In the genomic region with DNA sequence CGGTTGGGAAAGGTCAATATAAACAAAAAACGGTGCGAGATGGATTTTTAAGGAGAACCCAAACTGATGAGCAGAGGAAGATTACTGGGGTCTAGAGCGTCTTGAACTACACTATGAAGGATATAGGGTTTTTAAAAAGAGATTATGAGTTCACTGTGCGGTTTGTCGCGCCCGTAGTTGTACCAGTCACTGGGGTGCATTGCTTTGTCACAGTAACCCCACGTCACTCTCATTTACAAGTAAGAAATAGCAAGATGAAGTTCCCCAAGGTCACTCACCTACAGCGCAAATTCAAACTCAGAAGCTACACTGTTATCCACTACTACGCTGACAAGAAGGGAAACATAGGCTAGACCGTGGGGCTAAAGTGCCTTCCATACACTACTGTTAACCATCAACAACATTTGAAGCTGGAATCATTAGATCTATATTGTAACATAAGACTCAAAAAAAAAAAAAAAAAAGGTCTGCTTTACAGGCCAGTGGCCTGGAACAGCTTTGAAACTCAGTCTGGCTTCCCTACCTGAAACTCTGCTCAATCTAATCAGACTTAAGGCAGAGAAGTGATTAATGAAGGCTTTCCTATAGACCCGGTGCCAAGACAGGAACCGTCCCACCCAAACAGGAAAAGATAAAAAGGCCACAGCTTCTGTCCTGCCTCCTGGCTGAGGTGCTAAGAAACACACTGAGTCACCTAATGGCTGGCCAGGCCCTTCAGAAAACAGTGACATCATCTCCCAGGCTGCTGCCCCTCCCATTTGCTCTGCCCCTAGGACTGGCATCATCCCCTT, we compare ENCODE assay signal across 8 mouse cellular contexts. TPM values are rescaled to one million over a fixed set of nuclear protein-coding genes. Genes with fewer than 3 reads are reported as not detected.
DNase-seq lines count a peak whose midpoint lies in the region; ATAC-seq lines count a peak whose summit lies in the region.

No protein-coding gene starts in this region.

- 52% methylated on average over 14 of the region's 14 CpGs for WGBS in forebrain, embryonic 10.5 days
- WGBS in hindbrain, embryonic 12.5 days = 47% methylated on average over 14 of the region's 14 CpGs
- WGBS in midbrain, embryonic 16.5 days = 47% methylated on average over 14 of the region's 14 CpGs

- H3K4me1 ChIP-seq in forebrain, embryonic 10.5 days = peaks cover 31% of the 10 kb centered on the region
- H3K4me1 ChIP-seq in hindbrain, embryonic 12.5 days = peaks cover 31% of the 10 kb centered on the region
- H3K4me1 ChIP-seq in midbrain, embryonic 16.5 days (ENCODE audit: control insufficient read depth, insufficient read depth, low read length) = peaks cover 24% of the 10 kb centered on the region

- peak overlapping the region; percentile 76 for H3K4me2 ChIP-seq in hindbrain, embryonic 12.5 days (replicated peaks)
- peak overlapping the region; percentile 65 for H3K4me2 ChIP-seq in midbrain, embryonic 16.5 days (ENCODE audit: low read length)

- H3K4me3 ChIP-seq in forebrain, embryonic 10.5 days = peak overlapping the region; percentile 70
- H3K4me3 ChIP-seq in hindbrain, embryonic 12.5 days = peak overlapping the region; percentile 98
- H3K4me3 ChIP-seq in midbrain, embryonic 16.5 days (ENCODE audit: low read depth, low read length) = peak overlapping the region; percentile 81

- H3K27ac ChIP-seq in forebrain, embryonic 10.5 days = peak overlapping the region; percentile 89
- peak overlapping the region; percentile 71; the same call in 1 of the 2 replicates for H3K27ac ChIP-seq in hindbrain, embryonic 12.5 days
- peak overlapping the region; percentile 71 for H3K27ac ChIP-seq in midbrain, embryonic 16.5 days (ENCODE audit: low read length)

- H3K27me3 ChIP-seq in forebrain, embryonic 10.5 days (ENCODE audit: poor library complexity, severe bottlenecking) = no peaks in the 10 kb centered on the region
- peaks cover 8% of the 10 kb centered on the region; the same call in 1 of the 2 replicates for H3K27me3 ChIP-seq in hindbrain, embryonic 12.5 days
- no peaks in the 10 kb centered on the region for H3K27me3 ChIP-seq in midbrain, embryonic 16.5 days (ENCODE audit: control insufficient read depth, insufficient read depth, low read depth, low read length)

- H3K9ac ChIP-seq in hindbrain, embryonic 12.5 days = peak overlapping the region; percentile 63
- H3K9ac ChIP-seq in midbrain, embryonic 16.5 days (ENCODE audit: low read depth, low read length) = peak overlapping the region; percentile 47

- no peaks in the 10 kb centered on the region for H3K9me3 ChIP-seq in forebrain, embryonic 10.5 days
- H3K9me3 ChIP-seq in hindbrain, embryonic 12.5 days (replicated peaks) = no peaks in the 10 kb centered on the region
- no peaks in the 10 kb centered on the region for H3K9me3 ChIP-seq in midbrain, embryonic 16.5 days (replicated peaks; ENCODE audit: control insufficient read depth, low read length, poor library complexity, severe bottlenecking)

- DNase-seq in CD4-positive, CD25-positive, alpha-beta regulatory T cell, adult 2 months (ENCODE audit: low read depth, low spot score) = peak; percentile 52
- peak; percentile 61 for DNase-seq in adrenal gland, postnatal 10 days
- no peak for DNase-seq in forebrain, embryonic 10.5 days (ENCODE audit: extremely low spot score, low spot score)
- peak; percentile 74 for DNase-seq in liver
- DNase-seq in urinary bladder, adult 2 months (ENCODE audit: low spot score) = no peak

- no peaks in the 10 kb centered on the region for H3K36me3 ChIP-seq in forebrain, embryonic 10.5 days (replicated peaks)
- no peaks in the 10 kb centered on the region for H3K36me3 ChIP-seq in hindbrain, embryonic 12.5 days
- no peaks in the 10 kb centered on the region for H3K36me3 ChIP-seq in midbrain, embryonic 16.5 days (ENCODE audit: control insufficient read depth, insufficient read depth, low read length)

- ATAC-seq in CD4-positive, CD25-positive, alpha-beta regulatory T cell, adult 4 months = no peak
- no peak for ATAC-seq in hindbrain, embryonic 12.5 days (ENCODE audit: low FRiP score)
- ATAC-seq in midbrain, embryonic 16.5 days = no peak

RNA-seq across cellular contexts. Expression of a gene that starts 17.9 kb away (rescaled TPM):
- polyA plus RNA-seq in CD4-positive, CD25-positive, alpha-beta regulatory T cell, adult 4 months (2017; shearing (Covaris generic)) = 10 to 100 TPM; 29.6 to 33.9 TPM
- total RNA-seq in adrenal gland, postnatal 10 days (2021) = 10 to 100 TPM; 57.2 to 72.8 TPM
- polyA plus RNA-seq in forebrain, embryonic 10.5 days (2016; fragmentation: Nextera tagmentation; extraction: Ambion mirVana) = 49.4 and 51.3 TPM in 2 replicates
- 76.2 and 77.1 TPM in 2 replicates for polyA plus RNA-seq in hindbrain, embryonic 12.5 days (2016; fragmentation: Nextera tagmentation; extraction: Ambion mirVana)
- polyA plus RNA-seq in midbrain, embryonic 16.5 days (2015; fragmentation: Nextera tagmentation; extraction: Ambion mirVana) = 108 TPM in 2 replicates
- polyA plus RNA-seq in urinary bladder, adult 2 months (2012; rRNA removed) = 68.6 and 78.7 TPM in 2 replicates

RNA-seq across cellular contexts. Expression of a gene that starts 34.5 kb away (rescaled TPM):
- not detected for polyA plus RNA-seq in CD4-positive, CD25-positive, alpha-beta regulatory T cell, adult 4 months (2017; shearing (Covaris generic))
- under 1 TPM; 0.09 to 0.12 TPM for total RNA-seq in adrenal gland, postnatal 10 days (2021)
- polyA plus RNA-seq in forebrain, embryonic 10.5 days (2016; fragmentation: Nextera tagmentation; extraction: Ambion mirVana) = 0.05 and 0.11 TPM in 2 replicates
- 0.07 TPM in 1 of 2 replicates, not detected in the other for polyA plus RNA-seq in hindbrain, embryonic 12.5 days (2016; fragmentation: Nextera tagmentation; extraction: Ambion mirVana)
- not detected in 2 replicates for polyA plus RNA-seq in midbrain, embryonic 16.5 days (2015; fragmentation: Nextera tagmentation; extraction: Ambion mirVana)
- 0.01 TPM in 1 of 2 replicates, not detected in the other for polyA plus RNA-seq in urinary bladder, adult 2 months (2012; rRNA removed)

RNA-seq across cellular contexts. Expression of a gene that starts 47.6 kb away (rescaled TPM):
- polyA plus RNA-seq in CD4-positive, CD25-positive, alpha-beta regulatory T cell, adult 4 months (2017; shearing (Covaris generic)) = 1,000 to 10,000 TPM; 1,826 to 2,291 TPM
- 1,000 to 10,000 TPM; 1,288 to 1,295 TPM for total RNA-seq in adrenal gland, postnatal 10 days (2021)
- 1,077 and 1,081 TPM in 2 replicates for polyA plus RNA-seq in forebrain, embryonic 10.5 days (2016; fragmentation: Nextera tagmentation; extraction: Ambion mirVana)
- 624 and 749 TPM in 2 replicates for polyA plus RNA-seq in hindbrain, embryonic 12.5 days (2016; fragmentation: Nextera tagmentation; extraction: Ambion mirVana)
- 508 and 533 TPM in 2 replicates for polyA plus RNA-seq in midbrain, embryonic 16.5 days (2015; fragmentation: Nextera tagmentation; extraction: Ambion mirVana)
- 3,701 and 3,960 TPM in 2 replicates for polyA plus RNA-seq in urinary bladder, adult 2 months (2012; rRNA removed)

Comparison
In these comparisons a context has a peak if more than half of its experiments do, and no peak if none do; other contexts are left out.
1. DNase-seq: peak in CD4-positive, CD25-positive, alpha-beta regulatory T cell, adult 2 months (single experiment), adrenal gland, postnatal 10 days (single experiment) and liver (single experiment); none in forebrain, embryonic 10.5 days (single experiment) and urinary bladder, adult 2 months (single experiment).
2. Peak in every context shown above with its lines, with median percentiles within 50 percentile points of each other: H3K27ac ChIP-seq and H3K4me3 ChIP-seq.